Mouse (Mus musculus) thymus, postnatal 10 days (tissue): ENCODE measurements around the gene Sipa1l3.

Experiments
- DNase-seq, 2 experiments: peaks; one replicate each; pipeline ENCODE4 v3.0.0; 2021; ENCODE audit warnings: low spot score in 2 of 2

The Sipa1l3 gene

DNA sequence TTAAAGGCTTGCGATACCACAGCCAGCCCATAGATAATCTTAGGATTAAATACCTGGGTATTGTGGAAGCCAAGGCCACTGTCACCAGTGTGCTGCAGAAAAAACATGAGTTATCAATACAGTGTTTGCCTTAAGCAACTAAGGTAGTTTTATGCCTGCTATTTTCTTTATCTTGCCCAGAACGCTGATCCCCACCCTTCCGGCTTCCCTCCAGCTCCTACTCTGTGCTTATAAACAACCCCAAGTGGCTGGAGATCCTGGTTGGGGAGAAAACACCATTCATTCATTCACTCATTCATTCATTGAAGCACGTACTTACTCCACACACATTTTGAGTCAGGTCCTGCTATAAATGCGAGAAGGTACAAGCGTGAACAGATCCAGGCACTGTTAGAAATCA, 233.9 kb downstream of the Sipa1l3 start:
- no peak for DNase-seq

DNA sequence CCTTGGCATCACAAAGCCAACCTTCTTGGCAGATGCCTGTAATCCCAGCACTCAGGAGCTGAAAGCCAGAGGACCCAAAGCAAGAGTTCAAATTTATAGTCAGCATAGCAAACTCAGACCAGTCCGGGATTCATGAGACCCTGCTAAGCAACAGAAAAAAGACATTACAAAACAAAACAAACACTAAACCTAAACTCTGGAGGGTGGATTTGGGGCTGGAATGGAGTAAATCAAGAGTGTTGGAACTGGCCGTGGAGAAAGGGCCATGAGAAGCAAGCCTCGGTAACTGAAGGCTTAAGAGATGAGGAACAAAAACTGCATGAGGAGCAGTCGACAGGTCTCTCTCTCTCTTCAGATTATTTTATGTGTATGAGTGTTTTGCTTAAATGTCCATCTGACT, 234.6 kb downstream of the Sipa1l3 start:
- no peak for DNase-seq

GRCm38 (mm10) chr7:29282074-29282554, 236.3 kb downstream of the Sipa1l3 start:
- no peak for DNase-seq

DNA sequence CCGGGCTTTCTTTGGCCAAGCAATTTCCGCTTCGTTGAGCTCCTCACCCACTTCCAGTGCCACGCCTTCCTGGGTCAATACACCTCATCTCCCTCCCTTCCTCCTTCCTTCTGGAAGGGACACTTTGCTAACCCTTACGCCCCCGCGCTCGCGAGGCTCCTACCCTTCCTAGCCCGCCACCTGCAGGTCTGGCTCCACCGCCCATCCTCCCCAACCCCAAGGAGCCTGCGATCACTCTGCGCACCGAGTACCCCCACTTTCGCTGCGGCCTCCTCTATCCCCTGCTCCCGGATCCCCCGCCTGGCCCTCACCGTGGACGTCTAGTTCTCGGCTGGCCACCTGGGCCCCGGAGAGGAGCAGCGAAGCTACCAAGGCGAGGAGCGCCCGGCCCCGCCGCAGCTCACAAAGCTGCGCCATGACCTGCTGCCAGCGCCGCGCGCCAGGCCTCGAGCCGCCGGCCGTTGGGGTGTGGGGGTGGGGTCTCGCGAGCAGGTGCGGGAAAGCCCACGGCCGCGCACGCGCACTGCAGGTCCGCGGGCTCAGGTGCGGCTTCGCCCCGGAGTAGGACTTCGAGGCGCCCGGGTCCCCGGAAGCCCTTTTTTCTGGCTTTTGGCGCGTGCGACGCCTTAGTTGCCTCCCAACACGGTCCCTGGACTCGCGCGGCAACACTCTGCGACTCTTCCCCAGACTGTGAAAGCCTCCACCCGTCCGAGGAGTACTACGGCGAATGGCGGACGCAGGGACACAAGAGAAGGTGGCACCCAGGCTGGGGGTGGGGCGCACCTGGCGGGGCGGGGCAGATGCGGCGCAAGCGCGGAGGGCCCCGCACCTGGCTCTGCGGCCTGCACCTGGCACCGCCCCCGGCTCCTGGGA, 237.0 kb downstream of the Sipa1l3 start, which contains the start of gene Spint2:
Spint2 (minus strand) TSS at position 712 of the 873 bp plus-strand sequence.
- peak; percentile 77 to 80 for DNase-seq

DNA sequence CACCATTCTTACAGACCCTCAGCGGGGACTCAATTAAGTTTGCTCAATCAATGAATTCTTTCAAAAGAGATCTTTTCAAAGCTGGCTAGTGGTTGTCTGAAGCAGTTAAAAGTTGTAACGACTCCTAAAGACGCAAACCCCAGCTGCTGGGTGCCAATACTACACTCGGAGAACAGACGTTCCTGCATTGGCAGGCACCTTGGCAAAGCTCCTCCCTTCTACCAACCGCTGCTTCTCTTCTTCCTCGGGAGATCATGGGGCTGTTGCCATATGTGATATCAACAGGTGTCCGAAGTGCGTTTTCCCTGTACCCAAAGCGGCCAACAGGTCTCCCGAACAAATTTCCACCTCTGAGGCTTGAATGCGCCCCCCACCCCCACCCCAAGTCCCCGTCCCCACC, 237.6 kb downstream of the Sipa1l3 start:
- DNase-seq, result peak; percentile 58 to 59

GRCm38 (mm10) chr7:29279924-29280323, 238.5 kb downstream of the Sipa1l3 start:
- no peak for DNase-seq

DNA sequence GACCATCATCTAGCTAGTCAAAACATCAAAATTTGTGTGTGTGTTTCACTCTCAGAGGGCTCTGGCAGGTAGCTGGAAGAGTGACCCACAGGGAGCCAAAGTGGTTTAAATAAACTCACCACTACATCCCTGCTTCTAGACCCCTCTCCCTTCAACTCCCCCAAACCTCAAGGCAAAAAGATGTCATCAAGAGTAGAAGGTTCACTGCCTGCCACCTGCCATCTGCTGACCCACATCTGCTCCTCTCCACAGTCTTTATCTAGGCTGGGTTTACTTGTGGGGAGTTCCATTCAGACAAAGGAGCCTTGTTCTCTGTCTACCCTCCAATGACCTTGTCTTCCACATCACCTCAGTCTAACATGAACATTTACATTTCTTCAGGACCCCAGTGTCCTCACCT, 239.2 kb downstream of the Sipa1l3 start:
- peak; percentile 47 for DNase-seq

- no peak for DNase-seq
These were observed 240.9 kb downstream of the Sipa1l3 start for GRCm38 (mm10) chr7:29277510-29277909.

DNA sequence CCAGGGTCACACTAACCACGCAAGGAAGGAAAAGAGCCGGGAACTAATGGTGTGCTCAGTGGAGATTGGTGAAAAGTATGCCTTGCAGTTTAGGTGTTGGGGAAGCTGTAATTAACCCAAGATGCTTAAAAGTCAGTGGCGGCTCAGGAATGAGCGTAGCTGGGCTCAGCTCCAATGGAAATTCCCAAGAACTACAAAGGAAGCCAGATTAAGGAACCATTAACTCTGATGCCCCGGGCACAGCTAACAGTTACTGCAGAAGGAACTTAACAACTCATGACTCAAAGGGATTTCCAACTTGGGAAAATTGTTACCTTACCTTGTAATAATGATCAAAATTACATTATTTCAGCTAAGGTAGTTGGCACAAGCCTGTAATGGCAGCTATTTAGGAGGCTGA, 241.7 kb downstream of the Sipa1l3 start:
- DNase-seq, result no peak

- no peak for DNase-seq
These were observed 246.6 kb downstream of the Sipa1l3 start for GRCm38 (mm10) chr7:29271687-29272465.

DNA sequence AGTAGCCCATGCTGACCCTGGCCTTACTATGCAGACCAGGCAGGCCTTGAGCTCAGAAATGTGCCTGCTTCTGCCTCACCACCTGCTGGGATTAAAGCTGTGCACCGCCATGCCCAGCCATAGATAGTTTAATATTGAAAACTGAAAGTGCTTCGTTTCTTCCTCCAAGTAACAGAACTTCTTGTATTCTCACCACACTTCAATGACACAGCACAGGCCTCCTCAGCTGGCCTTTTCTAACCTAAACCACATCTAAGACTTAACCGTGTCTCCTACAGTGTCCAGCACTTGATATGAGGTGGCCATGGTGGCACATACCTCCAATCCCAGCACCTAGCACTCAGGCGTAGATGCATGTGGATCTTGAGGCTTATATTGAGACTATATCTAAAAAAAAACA, 248.0 kb downstream of the Sipa1l3 start:
- no peak for DNase-seq
